Mouse (Mus musculus): ENCODE results near the gene Cpsf6. TPM values are rescaled to one million over a fixed set of nuclear protein-coding genes. Genes with fewer than 3 reads are reported as not detected.
A peak's percentile ranks its signal among the peaks of the same experiment; 100 is the strongest.

Cpsf6 gene
- polyA plus RNA-seq (2015; fragmentation: Nextera tagmentation; extraction: Ambion mirVana), result 144 and 167 TPM in 2 replicates

- no peak for ATAC-seq (ENCODE audit: low read depth)
- no peak within 1 kb of the TSS for H3K9ac ChIP-seq
- H3K27me3 ChIP-seq, result no peaks in the 10 kb centered on the region
- 85% methylated on average over 6 of the region's 6 CpGs for WGBS
- no peaks in the 10 kb centered on the region for H3K36me3 ChIP-seq
- peaks cover 12% of the 10 kb centered on the region for H3K4me1 ChIP-seq (replicated peaks)
- H3K4me2 ChIP-seq, result no peak within 1 kb of the TSS
- H3K4me3 ChIP-seq, result no peak within 1 kb of the TSS
- no peaks in the 10 kb centered on the region for H3K9me3 ChIP-seq
- H3K27ac ChIP-seq (replicated peaks), result no peak within 1 kb of the TSS
Observed at GRCm38 (mm10) chr10:117379908-117380307, at the start of gene Cpsf6. Gene Cpsf6 (minus strand): TSS chr10:117380015.

DNA sequence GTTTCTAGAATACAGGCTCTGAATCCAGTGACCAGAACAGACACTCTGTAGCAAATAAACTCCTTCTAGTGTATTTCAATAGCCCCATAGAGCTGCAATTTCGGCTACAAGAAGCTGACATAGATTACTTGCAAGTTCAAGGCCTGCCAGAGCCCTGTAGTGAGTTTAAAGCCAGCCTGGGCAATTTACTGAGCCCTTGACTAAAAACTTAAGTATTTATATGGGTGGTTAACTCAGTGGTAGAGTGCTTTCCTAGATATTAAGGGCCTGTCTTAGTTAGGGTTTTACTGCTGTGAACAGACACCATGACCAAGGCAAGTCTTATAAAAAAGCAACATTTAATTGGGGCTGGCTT lies 46.8 kb upstream of the Cpsf6 start:
- Histone ChIP-seq H3K4me3 (no peak overlapping the region), H3K4me2 (no peak overlapping the region), H3K36me3 (no peaks in the 10 kb centered on the region), H3K27me3 (peaks cover 6% of the 10 kb centered on the region; the same call in 1 of the 2 replicates), H3K9ac (no peak overlapping the region), H3K4me1 (replicated peaks) (peaks cover 7% of the 10 kb centered on the region; the same call in 1 of the 2 replicates), H3K9me3 (no peaks in the 10 kb centered on the region), H3K27ac (replicated peaks) (no peak overlapping the region)
- ATAC-seq (ENCODE audit: low read depth), result no peak
- WGBS, result 73% methylated on average over 1 of the region's 1 CpGs

GRCm38 (mm10) chr10:117425907-117426614 lies 46.2 kb upstream of the Cpsf6 start:
- peak overlapping the region; percentile 30 for H3K27ac ChIP-seq (replicated peaks)
- peak; percentile 78; the same call in 1 of the 2 replicates for ATAC-seq (ENCODE audit: low read depth)
- peaks cover 5% of the 10 kb centered on the region; the same call in 1 of the 2 replicates for H3K27me3 ChIP-seq
- no peak overlapping the region for H3K4me3 ChIP-seq
- H3K9me3 ChIP-seq, result no peaks in the 10 kb centered on the region
- no peak overlapping the region for H3K4me2 ChIP-seq
- no peaks in the 10 kb centered on the region for H3K36me3 ChIP-seq
- H3K9ac ChIP-seq, result no peak overlapping the region
- peaks cover 7% of the 10 kb centered on the region; the same call in 1 of the 2 replicates for H3K4me1 ChIP-seq (replicated peaks)
- WGBS, result 27% methylated on average over 11 of the region's 11 CpGs

GRCm38 (mm10) chr10:117425013-117425412 lies 45.2 kb upstream of the Cpsf6 start:
- WGBS, result 96% methylated on average over 5 of the region's 5 CpGs
- Histone ChIP-seq H3K4me1 (replicated peaks) (peaks cover 7% of the 10 kb centered on the region; the same call in 1 of the 2 replicates), H3K9ac (no peak overlapping the region), H3K4me3 (no peak overlapping the region), H3K9me3 (no peaks in the 10 kb centered on the region), H3K36me3 (no peaks in the 10 kb centered on the region), H3K27me3 (0 out of 2 replicates have a peak, but pooled peaks cover 3% of the 10 kb centered on the region), H3K4me2 (no peak overlapping the region), H3K27ac (replicated peaks) (no peak overlapping the region)
- no peak for ATAC-seq (ENCODE audit: low read depth)

- 79% methylated on average over 3 of the region's 3 CpGs for WGBS
- H3K36me3 ChIP-seq, result no peaks in the 10 kb centered on the region
- no peak overlapping the region for H3K4me3 ChIP-seq
- no peak overlapping the region for H3K4me2 ChIP-seq
- peaks cover 7% of the 10 kb centered on the region; the same call in 1 of the 2 replicates for H3K4me1 ChIP-seq (replicated peaks)
- no peak overlapping the region for H3K9ac ChIP-seq
- no peaks in the 10 kb centered on the region for H3K9me3 ChIP-seq
- H3K27me3 ChIP-seq, result peaks cover 3% of the 10 kb centered on the region; the same call in 1 of the 2 replicates
- no peak overlapping the region for H3K27ac ChIP-seq (replicated peaks)
- no peak for ATAC-seq (ENCODE audit: low read depth)
Observed at GRCm38 (mm10) chr10:117424146-117424905, 44.5 kb upstream of the Cpsf6 start.

DNA sequence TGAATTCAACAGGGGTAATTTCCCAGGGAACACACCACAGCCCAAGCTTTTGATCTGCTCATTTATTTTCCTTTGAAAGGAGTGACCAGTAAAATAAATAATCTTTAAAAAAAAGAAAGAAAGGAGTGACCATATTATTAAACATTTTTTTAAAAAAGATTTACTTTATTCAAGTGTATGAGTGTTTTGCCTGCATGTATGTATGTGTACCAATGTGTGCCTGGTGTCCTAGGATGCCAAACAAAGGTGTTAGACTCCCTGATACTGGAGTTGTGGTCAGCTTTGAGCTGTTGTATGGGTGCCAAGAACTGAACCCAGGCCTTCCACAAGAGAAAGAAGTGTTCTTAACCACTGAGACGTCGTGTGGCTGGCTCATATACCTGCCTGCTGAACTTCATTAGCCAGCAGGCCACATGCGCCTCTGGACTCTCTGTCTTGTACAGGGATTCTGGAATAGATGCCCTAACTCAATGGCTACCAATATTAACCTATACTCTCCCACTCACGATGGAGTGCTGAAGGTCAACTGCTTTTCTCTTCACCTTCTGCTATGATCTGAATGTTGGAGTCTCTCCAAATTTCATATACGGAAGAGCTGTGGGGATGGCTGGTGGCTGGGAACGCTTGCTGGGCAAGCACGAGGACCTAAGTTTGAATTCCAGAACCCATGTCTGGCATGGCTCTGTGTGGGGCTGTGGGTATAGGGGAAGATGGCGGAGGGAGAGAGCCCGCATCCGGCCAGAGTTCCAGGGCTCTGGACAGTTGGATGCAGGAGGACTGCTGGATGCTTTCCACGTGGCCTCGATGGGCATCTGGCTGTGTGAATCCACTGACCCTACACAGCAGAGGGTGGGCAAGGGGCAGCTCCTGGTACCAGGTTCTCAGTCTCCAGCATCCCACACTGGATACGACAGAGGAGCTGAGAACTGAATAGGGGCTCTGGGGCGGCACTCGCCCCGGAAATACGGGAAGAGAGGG lies 43.5 kb upstream of the Cpsf6 start:
- Histone ChIP-seq H3K4me2 (no peak overlapping the region), H3K27me3 (peaks cover 3% of the 10 kb centered on the region; the same call in 1 of the 2 replicates), H3K4me3 (no peak overlapping the region), H3K4me1 (replicated peaks) (peaks cover 13% of the 10 kb centered on the region), H3K36me3 (no peaks in the 10 kb centered on the region), H3K9ac (no peak overlapping the region), H3K9me3 (no peaks in the 10 kb centered on the region), H3K27ac (replicated peaks) (no peak overlapping the region)
- no peak for ATAC-seq (ENCODE audit: low read depth)
- 89% methylated on average over 17 of the region's 17 CpGs for WGBS

GRCm38 (mm10) chr10:117422174-117422808 lies 42.5 kb upstream of the Cpsf6 start:
- H3K4me2 ChIP-seq, result no peak overlapping the region
- H3K27me3 ChIP-seq, result peaks cover 3% of the 10 kb centered on the region; the same call in 1 of the 2 replicates
- H3K4me3 ChIP-seq, result no peak overlapping the region
- no peaks in the 10 kb centered on the region for H3K36me3 ChIP-seq
- H3K9ac ChIP-seq, result no peak overlapping the region
- 86% methylated on average over 6 of the region's 6 CpGs for WGBS
- ATAC-seq (ENCODE audit: low read depth), result no peak
- no peak overlapping the region for H3K27ac ChIP-seq (replicated peaks)
- H3K9me3 ChIP-seq, result no peaks in the 10 kb centered on the region
- peaks cover 24% of the 10 kb centered on the region for H3K4me1 ChIP-seq (replicated peaks)

- H3K27me3 ChIP-seq, result peaks cover 3% of the 10 kb centered on the region; the same call in 1 of the 2 replicates
- H3K9me3 ChIP-seq, result no peaks in the 10 kb centered on the region
- H3K4me1 ChIP-seq (replicated peaks), result peaks cover 28% of the 10 kb centered on the region
- no peak for ATAC-seq (ENCODE audit: low read depth)
- H3K4me3 ChIP-seq, result no peak overlapping the region
- H3K27ac ChIP-seq (replicated peaks), result no peak overlapping the region
- no peak overlapping the region for H3K4me2 ChIP-seq
- no peak overlapping the region for H3K9ac ChIP-seq
- 84% methylated on average over 7 of the region's 7 CpGs for WGBS
- H3K36me3 ChIP-seq, result no peaks in the 10 kb centered on the region
Observed at GRCm38 (mm10) chr10:117421283-117422107, 41.7 kb upstream of the Cpsf6 start.

DNA sequence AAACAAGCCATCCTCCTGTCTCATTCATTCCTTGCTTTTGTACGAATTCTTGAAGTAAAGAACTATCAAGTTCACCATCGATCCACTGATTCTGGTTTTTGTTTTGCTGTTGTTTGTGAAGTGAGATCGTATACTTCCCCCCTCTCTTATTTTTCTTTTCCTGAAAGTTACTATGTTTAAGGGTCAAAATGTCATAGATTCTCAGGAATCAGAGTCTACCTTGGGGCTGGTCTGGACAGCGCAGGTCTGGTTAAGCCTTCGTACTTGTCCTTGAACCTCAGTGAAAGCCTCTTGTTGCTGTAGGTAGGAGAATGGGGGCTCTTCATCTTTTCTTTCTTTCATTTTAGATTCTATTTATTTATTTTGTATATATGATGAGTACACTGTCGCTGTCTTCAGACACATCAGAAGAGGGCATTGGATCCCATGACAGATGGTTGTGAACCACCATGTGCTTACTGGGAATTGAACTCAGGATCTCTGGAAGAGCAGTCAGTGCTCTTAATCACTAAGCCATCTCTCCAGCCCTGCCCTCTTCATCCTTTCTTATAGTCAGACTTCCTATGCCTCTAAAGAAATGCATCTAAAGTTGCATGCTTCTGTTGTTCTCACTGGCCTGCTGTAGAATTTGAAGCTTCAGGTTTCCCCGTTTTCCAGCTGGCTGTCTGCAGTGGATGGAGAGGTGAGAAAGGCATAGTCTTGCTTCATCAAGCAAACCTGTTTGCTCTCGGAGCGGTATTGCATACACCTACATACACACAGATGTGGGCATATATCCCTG lies 40.9 kb upstream of the Cpsf6 start:
- H3K4me2 ChIP-seq, result no peak overlapping the region
- peaks cover 3% of the 10 kb centered on the region; the same call in 1 of the 2 replicates for H3K27me3 ChIP-seq
- no peak for ATAC-seq (ENCODE audit: low read depth)
- no peaks in the 10 kb centered on the region for H3K36me3 ChIP-seq
- peaks cover 21% of the 10 kb centered on the region for H3K4me1 ChIP-seq (replicated peaks)
- no peaks in the 10 kb centered on the region for H3K9me3 ChIP-seq
- H3K9ac ChIP-seq, result no peak overlapping the region
- H3K27ac ChIP-seq (replicated peaks), result no peak overlapping the region
- WGBS, result 88% methylated on average over 9 of the region's 9 CpGs
- no peak overlapping the region for H3K4me3 ChIP-seq
